Mouse (Mus musculus): Measurements from ENCODE around the gene Smap2. TPM values are rescaled to one million over a fixed set of nuclear protein-coding genes. Genes with fewer than 3 reads are reported as not detected.
A peak's percentile ranks its signal among the peaks of the same experiment; 100 is the strongest.

The Smap2 gene
- total and polyA plus RNA-seq, 3 experiments, result 20.1 to 110 (median 29.1) TPM

DNA sequence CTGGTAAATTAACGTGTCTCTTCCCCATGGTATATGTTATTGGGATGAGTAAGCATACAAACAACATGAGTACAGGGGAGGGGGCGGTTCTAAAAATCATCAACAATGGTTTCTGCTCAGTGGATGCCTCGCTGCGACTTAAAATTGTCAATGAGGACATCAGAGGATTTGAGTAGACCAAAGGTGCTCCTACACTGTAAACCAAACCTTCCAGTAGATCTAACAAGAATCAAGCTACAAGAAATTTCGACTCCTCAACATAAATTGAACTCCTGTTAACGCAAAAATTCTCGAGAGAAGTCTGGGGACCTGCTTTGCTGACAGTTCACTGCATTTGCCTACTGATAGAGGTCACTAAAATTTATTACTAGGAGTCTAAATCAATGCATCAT, 1.8 kb downstream of the Smap2 start:
- TF ChIP-seq ZMIZ1 (IDR thresholded peaks at IDR 0.05; ENCODE audit: low read depth, low read length) (no peak), POLR2AphosphoS2 (IDR thresholded peaks at IDR 0.05; ENCODE audit: low read depth, low read length) (no peak), RAD21 (IDR thresholded peaks at IDR 0.05; ENCODE audit: low read depth, low read length) (no peak), GABPA (IDR thresholded peaks at IDR 0.05; ENCODE audit: insufficient replicate concordance, low read depth, low read length) (no peak), CHD1 (IDR thresholded peaks at IDR 0.05; ENCODE audit: low read depth, low read length) (no peak), ETS1 (conservative IDR thresholded peaks at IDR 0.05; ENCODE audit: low read depth, low read length) (no peak), IRF4 (IDR thresholded peaks at IDR 0.05; ENCODE audit: low read depth, low read length) (no peak), KAT2A (IDR thresholded peaks at IDR 0.05; ENCODE audit: insufficient replicate concordance, low read length) (no peak), POLR2A (IDR thresholded peaks at IDR 0.05; ENCODE audit: low read depth, low read length) (no peak), ZKSCAN1 (IDR thresholded peaks at IDR 0.05; ENCODE audit: borderline replicate concordance, low read depth, low read length) (no peak), TCF12 (IDR thresholded peaks at IDR 0.05; ENCODE audit: low read depth, low read length) (no peak), UBTF (IDR thresholded peaks at IDR 0.05; ENCODE audit: low read depth, low read length) (no peak), NELFE (IDR thresholded peaks at IDR 0.05; ENCODE audit: low read depth, low read length) (no peak), JUN (IDR thresholded peaks at IDR 0.05; ENCODE audit: insufficient read depth, low read depth, low read length) (no peak), MAZ (IDR thresholded peaks at IDR 0.05; ENCODE audit: low read depth, low read length) (no peak), RCOR1 (conservative IDR thresholded peaks at IDR 0.05; ENCODE audit: low read depth, low read length) (no peak)

GRCm38 (mm10) chr4:121014594-121015267, 2.3 kb downstream of the Smap2 start:
- DNase-seq (ENCODE audit: extremely low read depth), result peak; percentile 89
- Histone ChIP-seq H3K79me2 (replicated peaks; ENCODE audit: control insufficient read depth, extremely low read depth, insufficient read depth, poor library complexity, severe bottlenecking) (peaks cover 63% of the 10 kb centered on the region), H3K27me3 (replicated peaks) (no peaks in the 10 kb centered on the region), H3K27ac (ENCODE audit: insufficient read depth, low read depth) (peak overlapping the region; percentile 67; the same call in 1 of the 2 replicates), H3K36me3 (replicated peaks in 1 of 2; ENCODE audit: control insufficient read depth in 1 of 2, insufficient read depth in 1 of 2, low read length in 1 of 2) (peaks cover 0 to 15% of the 10 kb centered on the region in 2 experiments), H3K9me3 (replicated peaks; ENCODE audit: low read length) (no peaks in the 10 kb centered on the region), H3K4me2 (ENCODE audit: insufficient read depth, low read depth, poor library complexity, severe bottlenecking) (peak overlapping the region; percentile 100), H3K4me1 (ENCODE audit: control insufficient read depth in 1 of 2, insufficient read depth in 2 of 2) (peaks cover 3 to 48% of the 10 kb centered on the region in 2 experiments), H3K4me3 (replicated peaks in 1 of 3; ENCODE audit: low read depth in 2 of 3, low read length in 2 of 3, poor library complexity in 1 of 3) (peak overlapping the region; percentile 91 to 98 (median 97)), H3K9ac (ENCODE audit: insufficient read depth, low read depth) (peak overlapping the region; percentile 59)
- in situ Hi-C loops (cut with MboI; ENCODE audit: low pct_ligation_motif_present, low pct_unique_long_range_greater_than_20kb, low sequenced_read_pairs), result no loop called here
- dilution Hi-C loops (cut with MboI; ENCODE audit: extremely low pct_ligation_motif_present, extremely low pct_unique_long_range_greater_than_20kb, low sequenced_read_pairs), result no loop called here
- TF ChIP-seq USF1 (IDR thresholded peaks at IDR 0.05; ENCODE audit: low read depth, low read length), result peak; percentile 54
- TF ChIP-seq IRF4 (IDR thresholded peaks at IDR 0.05; ENCODE audit: low read depth, low read length), result peak; percentile 67
- TF ChIP-seq ELF1 (IDR thresholded peaks at IDR 0.05; ENCODE audit: low read depth, low read length), result peak; percentile 40
- TF ChIP-seq TBP (conservative IDR thresholded peaks at IDR 0.05; ENCODE audit: low read depth, low read length), result peak; percentile 75; the same call in 1 of the 2 replicates
- TF ChIP-seq EP300 (IDR thresholded peaks at IDR 0.05; ENCODE audit: low read length), result peak; percentile 56; the same call in 1 of the 2 replicates
- peak; percentile 47; the same call in 1 of the 2 replicates for TF ChIP-seq USF2 (conservative IDR thresholded peaks at IDR 0.05; ENCODE audit: low read depth, low read length)
- peak; percentile 14; the same call in 1 of the 2 replicates for TF ChIP-seq ZNF384 (IDR thresholded peaks at IDR 0.05; ENCODE audit: low read depth, low read length)
- TF ChIP-seq ZKSCAN1 (IDR thresholded peaks at IDR 0.05; ENCODE audit: borderline replicate concordance, low read depth, low read length), result no peak
- peak; percentile 56; the same call in 1 of the 2 replicates for TF ChIP-seq ETS1 (conservative IDR thresholded peaks at IDR 0.05; ENCODE audit: low read depth, low read length)
- TF ChIP-seq MAX (IDR thresholded peaks at IDR 0.05; ENCODE audit: low read length), result peak; percentile 90
- TF ChIP-seq MEF2A (IDR thresholded peaks at IDR 0.05; ENCODE audit: borderline replicate concordance, low read depth, low read length), result no peak
- peak; percentile 97 for TF ChIP-seq MYC (IDR thresholded peaks at IDR 0.05; ENCODE audit: low read depth, low read length)
- TF ChIP-seq E2F4 (IDR thresholded peaks at IDR 0.05; ENCODE audit: insufficient replicate concordance, low read depth, low read length), result no peak
- no peak for TF ChIP-seq BHLHE40 (IDR thresholded peaks at IDR 0.05; ENCODE audit: low read depth, low read length)
- TF ChIP-seq MAFK (IDR thresholded peaks at IDR 0.05; ENCODE audit: insufficient replicate concordance, low read length), result no peak
- TF ChIP-seq SIN3A (IDR thresholded peaks at IDR 0.05; ENCODE audit: low read length), result peak; percentile 96
- no peak for TF ChIP-seq SMC3 (IDR thresholded peaks at IDR 0.05; ENCODE audit: low read depth, low read length)
- no peak for TF ChIP-seq RCOR1 (conservative IDR thresholded peaks at IDR 0.05; ENCODE audit: low read depth, low read length)
- peak; percentile 33; the same call in 1 of the 2 replicates for TF ChIP-seq POLR2A (IDR thresholded peaks at IDR 0.05; ENCODE audit: low read depth, low read length)

More for the DNA sequence above, 1.8 kb downstream of the Smap2 start:
- Histone ChIP-seq H3K9ac (ENCODE audit: insufficient read depth, low read depth) (peak overlapping the region; percentile 59), H3K4me2 (ENCODE audit: insufficient read depth, low read depth, poor library complexity, severe bottlenecking) (peak overlapping the region; percentile 100), H3K36me3 (replicated peaks in 1 of 2; ENCODE audit: control insufficient read depth in 1 of 2, insufficient read depth in 1 of 2, low read length in 1 of 2) (peaks cover 0 to 14% of the 10 kb centered on the region in 2 experiments), H3K9me3 (replicated peaks; ENCODE audit: low read length) (no peaks in the 10 kb centered on the region), H3K4me1 (ENCODE audit: control insufficient read depth in 1 of 2, insufficient read depth in 2 of 2) (peaks cover 2 to 42% of the 10 kb centered on the region in 2 experiments; a peak in 3 of 4 replicates), H3K27me3 (replicated peaks) (no peaks in the 10 kb centered on the region), H3K4me3 (replicated peaks in 1 of 3; ENCODE audit: low read depth in 2 of 3, low read length in 2 of 3, poor library complexity in 1 of 3) (peak overlapping the region; percentile 91 to 98 (median 97)), H3K79me2 (replicated peaks; ENCODE audit: control insufficient read depth, extremely low read depth, insufficient read depth, poor library complexity, severe bottlenecking) (peaks cover 58% of the 10 kb centered on the region), H3K27ac (ENCODE audit: insufficient read depth, low read depth) (peak overlapping the region; percentile 67; the same call in 1 of the 2 replicates)
- no peak for DNase-seq (ENCODE audit: extremely low read depth)
- dilution Hi-C loops (cut with MboI; ENCODE audit: extremely low pct_ligation_motif_present, extremely low pct_unique_long_range_greater_than_20kb, low sequenced_read_pairs) (no loop called here), in situ Hi-C loops (cut with MboI; ENCODE audit: low pct_ligation_motif_present, low pct_unique_long_range_greater_than_20kb, low sequenced_read_pairs) (no loop called here)
